Mouse (Mus musculus) E14TG2a.4 (cell line): ENCODE data around the gene Klhl41.

Experiments
- CTCF ChIP-seq: conservative IDR thresholded peaks from 2 replicates; pipeline ENCODE4 v1.5.1; 2014; ENCODE audit warnings: low read length
- NANOG ChIP-seq: IDR thresholded peaks from 2 replicates; pipeline ENCODE4 v1.6.1; 2014; ENCODE audit warnings: borderline replicate concordance, low read length, mixed read lengths
- POU5F1 ChIP-seq: IDR thresholded peaks from 2 replicates; pipeline ENCODE4 v1.6.1; 2014; ENCODE audit warnings: low read length, borderline replicate concordance

DNA sequence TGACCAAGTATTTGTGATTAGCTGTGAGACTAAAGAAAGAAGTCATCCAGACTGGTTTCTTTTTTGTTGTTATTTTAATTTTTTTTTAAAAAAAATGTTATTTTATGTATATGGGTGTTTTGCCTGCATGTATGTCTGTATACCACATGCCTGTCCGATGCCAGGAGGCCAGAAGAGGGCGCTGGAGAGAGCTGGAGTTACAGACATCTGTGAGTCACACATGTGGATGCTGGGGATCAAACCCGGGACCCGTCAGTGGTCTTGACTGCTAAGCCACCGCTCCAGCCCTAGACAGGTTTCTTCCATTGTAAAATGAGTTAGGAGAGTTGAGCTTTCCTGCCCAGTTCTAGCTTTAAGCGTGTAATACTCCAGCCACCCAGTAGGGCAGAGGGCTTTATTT, 10.1 kb downstream of the Klhl41 start:
- TF ChIP-seq CTCF: peak; percentile 67
- TF ChIP-seq NANOG: no peak
- TF ChIP-seq POU5F1: no peak
